Mouse (Mus musculus) brain, embryonic 14.5 days (tissue): ENCODE measurements around the gene Apoa4.

Source experiments
- CTCF ChIP-seq: fragments of 200-500 bp; IDR thresholded peaks from 2 replicates; pipeline ENCODE4 v1.5.1; 2012; ENCODE audit warnings: inconsistent platforms, mild to moderate bottlenecking, moderate library complexity, borderline replicate concordance; ENCODE audit not compliant: insufficient read depth, insufficient read length; ENCODE audit errors: extremely low read depth
- POLR2A ChIP-seq: fragments of 200-500 bp; IDR thresholded peaks from 2 replicates; pipeline ENCODE4 v1.6.1; 2012; ENCODE audit warnings: mild to moderate bottlenecking, inconsistent platforms, borderline replicate concordance; ENCODE audit not compliant: poor library complexity, insufficient read depth, insufficient read length, severe bottlenecking; ENCODE audit errors: extremely low read depth

DNA sequence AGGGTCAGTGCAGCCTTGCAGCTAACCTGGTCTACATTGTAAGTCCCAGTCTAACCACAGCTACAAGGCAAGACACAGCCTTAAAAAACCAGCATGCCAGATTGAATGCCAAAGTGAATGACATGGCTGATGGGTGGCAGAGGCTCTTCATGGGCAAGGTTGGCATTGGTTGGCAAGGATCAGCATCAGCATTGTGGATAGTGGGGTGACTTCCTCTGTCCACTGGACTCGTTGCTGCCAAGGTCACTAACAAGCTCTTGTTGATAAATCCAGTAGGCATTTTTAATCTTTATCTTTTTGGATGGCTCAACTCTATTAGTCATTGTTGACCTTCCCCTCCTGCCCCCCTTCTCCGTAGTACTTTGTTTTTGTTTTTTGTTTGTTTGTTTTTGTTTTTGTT lies 40.9 kb upstream of the Apoa4 start:
- TF ChIP-seq POLR2A = no peak
- TF ChIP-seq CTCF = no peak
